Mouse (Mus musculus) adrenal gland, adult (tissue): ENCODE results near the gene Mknk1.

Experiments used
- DNase-seq, 2 experiments: peaks; one replicate each; pipeline ENCODE4 v3.0.0; 2022 to 2023; ENCODE audit warnings: low spot score in 1 of 2; ENCODE audit not compliant: inconsistent age in 2 of 2

Gene Mknk1

DNA sequence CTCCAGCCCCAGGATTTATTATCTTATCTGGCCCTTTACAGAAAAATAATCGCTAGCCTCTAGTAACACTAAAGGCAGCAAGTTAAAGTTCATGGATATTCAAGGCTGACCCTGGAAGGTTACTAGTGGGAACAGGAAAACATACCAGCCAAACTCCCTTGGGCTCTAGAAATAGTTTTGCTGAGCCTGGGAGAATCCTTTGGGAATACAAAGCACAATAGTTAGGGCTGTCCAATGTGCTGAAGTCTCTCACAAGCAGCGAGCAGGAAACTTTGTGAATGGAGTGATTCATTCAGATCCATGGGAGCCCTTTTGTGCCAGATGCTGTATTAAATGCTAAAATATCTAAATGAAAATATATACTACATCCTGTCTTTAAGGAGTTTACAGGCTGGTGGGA, 7.7 kb downstream of the Mknk1 start:
- DNase-seq: no peak

DNA sequence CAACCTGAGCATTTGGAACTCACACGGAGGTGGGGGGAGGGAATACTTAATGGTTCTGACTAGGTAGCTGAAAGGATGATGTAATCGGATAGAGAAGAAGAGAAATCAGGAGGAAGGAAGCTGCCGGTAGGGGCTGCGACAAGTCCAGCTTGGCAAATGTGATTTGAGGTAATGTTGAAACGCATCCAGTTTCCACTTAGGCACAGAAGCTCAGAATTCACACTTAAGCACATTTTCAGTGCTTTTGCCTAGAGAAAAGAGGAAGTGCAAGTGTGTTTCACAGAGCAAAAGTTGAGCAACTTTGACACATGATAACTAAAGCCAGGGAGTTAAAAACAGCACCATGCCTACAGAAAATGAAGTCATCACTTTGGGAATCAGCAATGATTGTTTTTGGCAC, 8.4 kb downstream of the Mknk1 start:
- peak in 1 of 2 experiments; percentile 36 for DNase-seq

DNA sequence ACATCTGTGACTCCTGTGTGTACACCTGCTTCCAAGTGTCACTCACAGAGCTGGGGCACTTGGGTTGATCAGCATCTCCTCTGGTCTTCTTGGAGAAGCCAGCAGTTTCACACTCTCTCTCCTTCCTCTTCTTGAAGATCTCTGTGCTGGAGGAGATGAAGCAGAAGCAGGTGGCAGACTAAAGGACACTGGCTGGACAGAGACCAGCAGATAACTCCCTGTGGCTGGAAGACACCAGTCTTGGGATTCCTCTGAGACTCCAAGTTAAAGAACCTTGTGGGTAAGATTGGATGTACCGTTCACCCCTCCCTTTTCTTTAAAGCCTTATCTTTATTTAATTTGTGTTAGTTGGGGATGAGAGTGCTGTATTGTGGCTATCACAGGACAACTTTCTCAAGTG, 9.1 kb downstream of the Mknk1 start:
- no peak for DNase-seq

DNA sequence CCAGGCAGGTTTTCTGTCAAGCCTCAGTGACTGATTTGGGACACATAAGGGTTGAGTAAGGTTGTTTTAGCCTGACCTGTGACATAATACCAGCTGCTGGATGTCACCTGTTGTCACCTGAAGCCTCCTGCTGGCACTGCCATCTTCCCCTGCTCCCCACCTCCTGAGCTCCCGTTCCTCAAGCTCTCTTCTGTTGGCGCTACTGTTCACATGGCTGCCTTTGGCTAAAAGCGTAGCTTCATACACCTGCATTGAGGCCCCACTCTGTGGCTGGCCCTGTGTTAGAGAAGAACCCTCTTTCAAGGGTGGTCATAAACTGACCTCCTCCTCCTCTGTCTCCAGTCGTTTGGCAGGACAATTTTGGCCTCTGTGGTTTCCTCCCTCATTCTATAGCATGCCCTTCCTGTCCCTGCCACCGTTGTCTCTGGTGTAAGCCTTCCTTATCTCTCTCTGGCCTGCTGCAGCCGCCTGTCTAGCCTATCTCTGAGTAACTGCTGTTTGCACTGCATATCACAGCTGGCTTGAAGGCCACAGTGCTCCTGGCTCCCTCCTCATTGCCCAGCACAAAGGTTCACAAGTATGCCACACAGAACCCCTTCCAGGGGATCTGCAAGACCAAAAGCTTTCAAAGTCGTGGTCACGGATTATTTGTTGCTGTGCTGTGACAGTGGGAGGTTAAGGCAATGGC, 10.1 kb downstream of the Mknk1 start:
- no peak for DNase-seq

DNA sequence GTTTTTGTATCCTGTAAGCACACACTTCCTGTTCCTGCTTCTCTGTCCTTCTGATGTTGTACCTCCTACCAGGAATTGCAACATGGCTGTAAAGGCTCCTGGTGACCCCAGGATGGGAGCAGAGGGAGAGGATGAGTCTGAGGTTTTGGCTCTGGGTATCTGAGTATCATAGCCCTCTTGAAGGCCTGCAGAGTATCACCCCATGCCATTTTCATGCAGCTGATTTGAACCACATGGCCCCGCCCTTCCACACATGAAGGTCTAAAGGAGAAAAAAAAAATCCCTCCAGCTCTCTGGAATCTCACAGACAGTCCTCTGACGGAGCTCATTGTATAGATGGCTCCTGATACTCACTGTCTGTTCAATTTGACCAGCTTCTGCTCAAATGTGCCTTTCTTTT, 11.1 kb downstream of the Mknk1 start:
- no peak for DNase-seq

DNA sequence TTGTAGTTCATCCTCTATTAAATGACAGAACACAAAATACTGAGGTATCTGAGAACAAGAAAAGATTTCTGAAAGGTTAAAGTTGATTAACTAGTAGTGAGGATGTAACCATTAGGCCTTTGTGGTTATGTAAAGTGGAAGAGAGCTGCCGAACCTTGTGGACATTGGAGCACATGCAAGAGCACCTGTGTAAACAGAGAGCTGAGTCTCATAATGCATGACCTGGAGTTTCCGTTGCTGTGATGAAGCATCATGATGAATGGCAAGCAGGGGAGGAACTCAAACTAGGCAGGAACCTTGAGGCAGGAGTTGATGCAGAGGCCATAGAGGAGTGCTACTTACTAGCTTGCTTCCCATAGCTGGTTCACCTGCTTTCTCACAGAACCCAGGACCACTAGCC, 11.6 kb downstream of the Mknk1 start:
- DNase-seq: no peak

DNA sequence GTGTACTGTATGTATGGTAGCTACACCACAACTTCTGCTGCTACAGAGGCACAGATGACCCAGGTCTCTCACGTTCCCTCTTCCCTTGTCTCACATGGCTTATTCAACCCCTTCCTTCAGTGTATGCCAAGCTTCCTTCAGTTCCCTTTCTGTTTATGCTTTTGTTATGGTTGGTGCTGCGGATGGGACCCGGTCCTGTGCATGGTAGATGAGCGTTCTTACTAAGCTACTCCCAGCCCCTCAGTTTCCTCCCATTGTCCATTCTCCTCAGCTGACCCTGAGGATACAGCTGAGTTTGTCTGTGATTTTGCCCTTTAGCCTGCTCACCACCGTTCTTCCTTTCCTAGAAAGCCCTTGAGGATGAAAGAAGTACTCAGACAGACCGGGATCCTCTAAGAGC, 12.6 kb downstream of the Mknk1 start:
- DNase-seq: no peak

DNA sequence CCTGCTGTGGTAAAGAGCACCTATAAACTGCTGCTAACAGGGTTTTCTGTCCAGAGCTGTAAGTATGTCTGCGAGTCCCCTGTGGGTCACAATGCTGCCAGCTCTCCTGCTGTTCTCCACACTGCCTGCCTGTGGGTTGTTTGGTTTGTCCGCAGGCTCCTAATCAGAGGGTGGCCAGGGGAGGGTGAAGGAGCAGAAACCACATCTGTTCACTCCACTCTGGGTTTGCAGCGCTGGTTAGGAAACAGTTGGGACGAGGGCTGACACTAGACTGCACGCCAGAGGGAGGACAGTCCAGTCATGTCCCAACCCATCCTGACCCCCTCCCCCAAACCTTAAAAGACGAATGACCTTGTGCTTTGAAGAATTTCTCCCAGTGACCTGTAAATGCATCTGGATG, 16.1 kb downstream of the Mknk1 start:
- no peak for DNase-seq

DNA sequence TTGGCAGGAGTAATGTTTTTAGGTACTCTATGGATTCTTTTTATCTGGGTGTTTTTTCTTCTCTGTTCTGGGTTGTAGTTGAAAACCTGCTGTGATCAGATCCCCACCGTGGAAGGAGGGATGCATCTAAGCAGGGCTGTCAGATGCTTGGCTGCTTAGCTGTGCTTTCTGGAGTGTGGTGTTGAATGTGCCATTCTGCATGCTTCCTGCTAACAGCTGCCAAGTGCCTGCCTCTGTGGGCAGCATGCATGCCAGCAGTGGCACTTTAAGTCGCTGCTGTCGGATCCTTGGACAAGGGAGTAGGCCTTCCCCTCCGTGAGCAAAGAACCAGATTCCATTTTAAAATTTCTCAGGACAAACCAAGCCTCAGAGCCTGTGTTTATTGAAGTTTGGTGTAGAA, 16.6 kb downstream of the Mknk1 start:
- no peak for DNase-seq

DNA sequence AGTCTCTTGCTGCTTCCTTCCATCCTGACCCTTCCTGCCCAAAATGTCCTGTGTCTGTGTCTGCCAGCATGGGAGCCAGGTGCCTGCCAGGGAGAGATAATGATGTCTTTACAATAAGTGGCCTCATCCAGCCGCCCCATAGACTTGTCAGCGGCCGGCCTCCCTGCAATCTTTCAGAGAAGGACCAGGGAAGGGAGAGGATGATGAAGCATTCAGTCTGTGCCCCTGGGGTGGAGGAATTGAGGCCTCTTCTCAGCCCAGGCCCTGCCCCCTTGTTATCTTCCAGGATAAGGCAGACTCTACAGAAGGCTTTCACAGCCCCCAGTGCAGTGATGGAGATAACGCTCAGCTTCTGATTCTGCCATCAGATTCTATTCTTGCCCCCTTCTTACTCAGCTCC, 17.3 kb downstream of the Mknk1 start:
- no peak for DNase-seq

DNA sequence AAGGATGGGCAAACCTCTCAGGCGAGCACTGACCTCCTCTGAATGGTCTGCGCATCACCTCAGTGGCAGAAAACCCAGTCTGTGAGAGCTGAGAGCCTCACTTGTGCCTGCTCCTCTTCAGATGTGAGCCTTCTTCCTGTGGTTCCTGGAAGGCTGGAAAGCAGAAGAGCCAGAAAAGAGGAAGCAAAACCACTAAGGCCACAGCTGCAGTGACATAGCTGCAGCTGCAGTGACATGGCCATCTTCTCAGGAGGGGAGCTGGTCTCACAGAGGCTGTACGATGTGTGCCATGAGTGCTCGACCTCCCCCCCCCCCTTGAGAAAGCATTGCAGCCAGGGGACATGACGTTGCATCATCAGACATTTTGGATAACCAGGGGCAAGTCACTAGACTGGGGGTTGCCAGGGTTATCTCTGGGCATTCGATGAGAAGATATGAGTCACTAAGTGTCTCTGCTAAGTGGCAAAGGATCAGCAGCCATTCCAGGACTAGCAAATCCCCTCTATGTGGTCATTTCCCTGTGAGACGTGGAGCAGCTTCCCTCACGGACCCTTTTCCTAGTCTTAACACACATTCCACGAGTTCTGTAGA, 18.4 kb downstream of the Mknk1 start:
- DNase-seq: peak in 1 of 2 experiments; percentile 63

DNA sequence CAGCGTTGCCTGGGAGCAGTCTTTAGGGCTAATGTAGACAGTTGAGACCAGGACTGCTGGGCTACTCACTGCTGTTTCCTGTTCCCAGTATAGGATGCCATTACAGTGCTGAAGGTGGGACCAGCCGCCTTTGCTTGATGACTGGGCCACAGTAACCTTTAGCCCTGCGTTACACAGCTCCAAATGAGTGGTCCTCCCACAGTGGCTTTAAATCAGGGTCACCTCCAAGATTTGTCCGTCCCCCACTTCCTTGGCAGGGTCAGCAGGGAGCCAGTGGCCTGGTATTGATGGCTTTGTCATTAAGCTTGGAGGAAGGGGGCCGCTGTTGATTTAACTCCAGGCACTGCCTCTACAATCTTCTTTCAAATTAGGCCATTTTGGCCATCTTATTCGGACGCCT, 24.4 kb downstream of the Mknk1 start:
- no peak for DNase-seq

DNA sequence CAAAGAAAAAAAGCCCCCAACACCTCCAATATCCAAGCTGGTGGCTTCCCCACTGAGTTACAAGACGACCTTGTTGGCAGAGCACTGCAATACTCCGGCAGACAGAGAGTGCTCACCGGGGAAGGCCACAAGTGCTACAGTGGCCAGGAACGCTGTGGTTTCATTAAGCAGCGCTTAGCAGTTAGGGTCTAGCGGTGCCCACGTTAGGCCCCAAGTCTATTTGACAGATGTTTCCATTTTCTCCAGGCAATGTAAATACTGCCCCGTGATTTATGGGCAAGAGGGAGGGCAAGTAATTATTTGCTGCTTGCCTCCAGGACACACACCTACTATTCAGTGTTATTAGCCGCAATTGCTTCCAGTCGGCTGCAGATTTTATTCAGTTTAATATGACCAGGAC, 24.9 kb downstream of the Mknk1 start:
- DNase-seq: no peak

DNA sequence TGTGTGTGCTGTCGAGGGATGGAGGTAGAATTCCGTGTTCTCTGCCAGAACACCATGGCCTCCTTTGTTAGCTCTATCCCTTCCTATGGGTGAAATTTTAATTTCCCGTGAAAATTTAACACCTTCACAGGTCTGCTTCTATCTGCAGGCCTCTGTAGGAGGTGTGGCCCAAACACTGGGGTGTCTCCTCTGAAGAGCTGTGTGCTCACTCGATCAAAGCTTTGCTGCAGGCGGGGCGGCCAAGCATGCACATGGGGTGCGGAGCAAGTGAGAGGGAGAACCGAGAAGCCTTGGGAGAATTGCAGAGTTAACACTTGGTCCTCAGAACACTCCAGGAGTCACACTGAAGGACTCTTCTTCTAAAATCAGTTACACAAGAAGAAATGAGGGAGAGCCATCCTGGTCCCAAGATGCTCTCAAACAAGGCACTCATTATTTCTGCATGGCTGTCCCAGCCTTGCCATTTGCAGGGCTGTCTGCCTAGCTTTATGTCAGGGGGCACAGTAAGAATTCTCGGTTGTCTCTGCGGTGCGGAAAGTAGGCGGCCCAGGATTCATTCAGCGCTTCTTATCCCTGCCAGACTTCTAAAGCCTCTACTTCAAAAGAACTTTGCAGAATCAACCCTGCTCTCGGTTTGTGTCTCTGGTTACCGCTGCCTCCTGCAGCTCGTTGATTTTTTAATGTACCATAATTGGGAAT, 30.7 kb downstream of the Mknk1 start:
- DNase-seq: no peak

DNA sequence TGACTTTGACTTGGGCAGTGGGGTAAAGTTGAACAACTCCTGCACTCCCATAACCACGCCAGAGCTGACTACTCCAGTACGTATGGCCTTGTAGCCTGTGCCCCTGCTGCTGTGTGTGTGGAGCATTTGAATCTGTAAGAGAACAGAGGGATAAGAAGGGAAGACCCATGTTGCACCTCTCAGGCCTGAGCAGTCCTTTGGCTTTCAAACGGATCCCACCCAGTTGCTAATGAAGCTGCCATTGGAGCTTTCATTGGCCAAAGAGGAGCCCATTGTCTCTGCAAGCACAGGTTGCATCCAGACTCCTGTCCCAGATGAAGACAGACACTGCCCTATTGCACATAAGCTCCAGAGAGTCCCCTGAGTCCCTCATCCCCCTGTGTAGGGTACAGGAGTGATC, 34.2 kb downstream of the Mknk1 start:
- no peak for DNase-seq

DNA sequence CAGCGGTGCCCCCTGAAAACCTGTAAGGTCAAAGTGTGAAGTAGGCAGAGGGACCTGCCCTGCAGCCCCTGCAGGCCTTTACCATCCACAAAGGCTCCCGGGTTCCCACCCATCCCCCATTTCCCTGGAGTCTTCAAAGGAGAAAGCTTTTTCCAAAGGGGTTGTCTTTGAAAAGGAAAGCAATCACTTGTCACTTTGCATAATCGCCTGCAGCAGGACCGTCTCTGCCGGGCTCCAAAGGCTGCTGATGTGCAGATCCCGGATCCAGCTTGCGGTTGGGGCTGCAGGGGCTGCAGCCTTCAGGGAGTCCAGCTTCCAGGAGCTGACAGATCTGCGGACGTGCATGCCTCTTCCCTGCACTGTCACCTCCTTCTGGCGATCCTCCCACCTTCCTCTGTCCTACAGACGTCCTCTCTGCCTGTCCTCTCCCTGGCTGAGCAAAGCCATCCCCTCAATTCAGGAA, 39.2 kb downstream of the Mknk1 start:
- DNase-seq: no peak

DNA sequence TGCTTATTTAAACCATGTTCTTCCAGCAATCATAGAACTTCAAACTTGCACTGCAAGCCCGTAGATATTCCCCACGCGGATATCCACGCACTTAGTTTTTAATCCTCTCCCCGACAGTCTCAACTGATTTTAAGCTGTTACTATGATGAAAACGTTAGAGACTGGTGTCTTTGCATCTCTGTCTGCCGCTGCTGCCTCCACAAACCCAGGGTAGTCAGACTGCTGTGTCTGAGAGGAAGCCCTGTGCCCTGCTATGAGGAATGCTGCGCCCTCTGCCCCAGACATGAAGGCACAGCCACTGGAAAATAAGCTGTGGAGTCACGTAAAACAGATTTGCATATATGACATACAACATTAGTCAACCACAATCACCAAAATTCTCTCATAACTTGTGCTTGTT, 39.8 kb downstream of the Mknk1 start:
- no peak for DNase-seq

DNA sequence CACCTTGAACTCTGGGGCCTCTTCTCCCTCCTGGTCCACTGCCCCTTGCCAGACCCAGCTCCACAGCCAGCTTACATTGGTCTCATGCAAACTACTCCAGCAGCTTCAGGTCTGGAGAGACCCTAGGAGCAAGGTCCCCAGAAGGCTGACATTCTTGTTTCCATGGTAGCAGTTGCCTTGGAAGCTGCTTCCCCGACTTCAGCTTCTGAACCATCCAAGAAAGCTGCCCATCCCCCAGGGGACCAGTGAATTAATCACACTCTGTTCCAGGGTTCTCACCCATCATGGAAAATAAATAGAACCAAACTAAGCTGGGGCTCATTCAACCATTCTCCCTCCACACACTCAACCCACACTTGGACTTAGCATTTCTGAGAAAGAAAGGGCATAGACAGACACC, 42.2 kb downstream of the Mknk1 start:
- no peak for DNase-seq

DNA sequence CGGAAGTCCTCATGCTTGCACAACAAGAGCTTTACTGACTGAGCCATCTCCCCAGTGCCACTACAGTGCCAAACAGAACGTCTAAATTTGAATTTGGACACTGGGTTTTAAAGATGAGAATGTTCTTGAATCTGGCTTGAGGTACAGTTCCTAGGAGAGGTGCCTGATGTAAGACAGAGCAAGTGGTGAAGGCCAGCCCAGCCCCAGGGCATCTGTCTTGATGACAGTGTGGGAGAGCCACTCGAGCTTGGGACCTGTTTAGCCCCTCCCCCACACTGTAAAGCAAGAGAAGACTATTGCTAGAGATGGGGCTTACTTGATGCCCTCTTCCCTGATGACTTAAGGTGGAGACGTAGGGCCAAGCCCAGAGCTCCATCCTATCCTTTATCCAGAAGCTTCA, 43.2 kb downstream of the Mknk1 start:
- DNase-seq: no peak

DNA sequence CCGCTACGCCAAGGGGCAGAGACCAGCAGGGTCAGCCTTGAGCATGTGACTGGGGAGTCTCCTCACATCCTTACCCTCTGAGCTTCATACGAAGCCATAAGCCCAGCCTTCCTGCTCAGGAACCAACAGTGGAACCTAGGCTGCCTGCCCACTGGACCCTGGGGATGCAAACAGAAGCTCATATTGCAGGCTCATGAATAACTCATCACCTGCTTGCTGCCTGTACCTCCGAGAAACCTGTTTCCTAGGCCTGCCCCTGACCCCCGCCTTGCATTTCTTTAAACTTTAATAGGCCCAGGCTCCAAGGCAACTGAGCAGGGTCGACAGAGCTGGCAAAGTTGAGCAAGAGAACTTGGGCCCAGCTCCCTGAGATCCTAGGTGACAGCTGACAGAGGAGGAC, 45.0 kb downstream of the Mknk1 start, which contains the start of gene Kncn:
Gene Kncn (plus strand): TSS at position 379 of the 400 bp plus-strand sequence.
- DNase-seq: no peak

DNA sequence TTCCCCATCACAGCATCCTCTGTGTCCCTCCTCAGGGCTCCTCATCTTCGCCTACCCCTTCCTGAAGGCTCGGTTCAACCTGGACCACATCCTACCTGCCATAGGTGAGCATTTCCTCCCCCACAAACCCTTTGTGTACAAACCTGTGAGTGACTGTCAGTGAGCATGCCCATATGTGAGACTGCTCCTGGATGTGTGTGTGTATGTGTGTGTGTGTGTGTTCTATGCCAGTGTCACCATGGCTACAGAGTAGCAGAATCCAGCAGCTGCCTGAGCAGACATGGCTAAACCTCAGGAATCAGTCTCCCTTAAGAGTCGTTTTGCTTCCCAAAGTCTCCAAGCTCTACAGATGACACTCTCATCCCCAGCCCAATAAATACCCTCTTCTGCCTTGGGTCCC, 46.8 kb downstream of the Mknk1 start:
- DNase-seq: no peak

DNA sequence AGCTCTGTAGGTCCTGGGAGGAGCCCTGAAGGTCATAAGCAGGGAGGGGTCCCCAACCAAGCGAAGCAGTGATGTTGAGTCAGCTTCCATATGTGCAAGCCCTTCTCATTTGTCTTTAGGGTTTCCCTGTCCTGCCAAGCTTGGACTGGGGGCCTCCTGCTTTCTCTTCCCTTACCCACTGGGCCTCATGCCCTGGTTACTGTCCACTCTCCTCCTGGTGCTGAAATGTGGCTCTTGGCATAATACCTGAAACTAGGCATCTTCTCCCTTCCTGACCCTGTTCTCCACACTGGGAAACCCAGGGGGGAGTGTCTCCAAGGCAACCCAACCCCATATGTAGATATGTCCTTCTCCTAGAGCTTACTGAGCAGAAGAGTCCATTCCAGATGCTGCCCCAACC, 47.9 kb downstream of the Mknk1 start:
- no peak for DNase-seq
